Mouse (Mus musculus): ENCODE data around the gene Elane.

Gene Elane

DNA sequence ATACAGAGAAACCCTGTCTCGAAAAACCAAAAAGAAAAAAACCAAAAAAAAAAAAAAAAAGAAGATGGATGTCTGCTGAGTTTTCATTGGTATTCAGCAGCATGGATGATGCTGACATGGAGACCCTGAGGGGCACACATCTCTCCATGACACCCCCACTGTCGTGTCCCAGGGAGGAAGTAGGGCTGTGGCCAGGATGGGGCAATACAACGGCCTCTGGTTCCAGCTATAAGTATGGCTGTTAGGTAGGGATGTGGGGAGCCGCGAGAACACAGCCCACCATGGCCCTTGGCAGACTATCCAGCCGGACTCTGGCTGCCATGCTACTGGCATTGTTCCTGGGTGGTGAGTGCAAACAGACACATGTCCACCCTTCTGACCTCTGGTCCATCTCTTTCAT is at the start of gene Elane:
Elane (plus strand) TSS at position 194 of the 400 bp plus-strand sequence.
- DNase-seq, result no peak

DNA sequence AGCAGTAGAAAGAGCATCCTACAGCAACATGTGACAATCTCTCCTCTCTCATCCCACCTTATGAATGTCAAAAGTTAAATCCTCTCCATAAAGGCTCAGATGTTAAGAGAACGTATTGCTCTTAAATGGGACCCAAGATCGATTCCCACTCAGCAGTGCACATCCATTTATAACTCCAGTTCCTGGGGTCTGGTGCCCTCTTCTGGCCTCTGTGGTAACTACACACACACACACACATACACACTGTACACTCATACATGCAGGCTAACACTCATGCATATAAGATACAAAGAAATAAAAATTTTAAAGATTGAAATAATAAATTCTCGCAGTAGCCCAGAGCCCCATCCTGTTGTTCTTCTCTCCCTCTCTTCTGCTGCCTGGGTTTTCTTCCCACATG is 49.1 kb upstream of the Elane start:
- DNase-seq, result no peak

DNA sequence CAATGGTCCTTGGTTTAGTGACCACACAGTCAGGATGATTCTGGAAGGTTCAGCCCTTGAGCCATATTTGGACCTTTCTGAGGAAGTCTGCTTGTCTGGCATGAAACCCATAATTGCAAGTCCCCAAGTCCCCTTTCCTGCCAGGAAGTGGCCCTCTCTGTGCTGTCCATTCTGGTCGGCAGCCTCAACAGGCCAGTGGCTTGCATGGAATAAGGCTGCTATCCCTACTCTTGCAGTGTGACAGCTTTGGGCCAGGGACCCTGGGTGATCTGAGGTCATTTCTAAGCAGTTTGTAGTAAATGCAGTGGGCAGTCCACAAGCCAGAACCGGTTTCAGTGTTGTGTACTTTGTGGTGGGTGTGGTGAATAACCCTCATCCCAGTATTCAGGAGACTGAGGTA is 47.9 kb upstream of the Elane start:
- no peak for DNase-seq

DNA sequence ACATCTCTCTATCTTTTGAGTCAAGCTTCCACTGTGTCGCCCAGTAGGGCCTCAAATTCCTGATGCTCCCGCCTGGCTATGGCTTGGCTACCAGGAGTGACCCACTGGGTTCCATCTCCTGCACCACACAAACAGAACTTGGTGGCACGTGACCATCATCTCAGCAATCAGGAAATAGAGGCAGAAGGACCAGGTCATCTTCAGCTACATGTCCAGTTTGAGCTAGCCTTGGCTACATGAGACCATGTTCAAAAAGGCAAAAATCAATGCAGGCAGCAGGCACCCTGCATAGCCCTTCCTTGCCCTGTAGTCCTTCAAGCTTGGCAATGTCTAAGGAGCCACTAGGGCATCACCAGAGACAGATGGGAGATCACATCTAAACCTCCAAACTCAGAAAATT is 46.0 kb upstream of the Elane start:
- DNase-seq, result no peak

DNA sequence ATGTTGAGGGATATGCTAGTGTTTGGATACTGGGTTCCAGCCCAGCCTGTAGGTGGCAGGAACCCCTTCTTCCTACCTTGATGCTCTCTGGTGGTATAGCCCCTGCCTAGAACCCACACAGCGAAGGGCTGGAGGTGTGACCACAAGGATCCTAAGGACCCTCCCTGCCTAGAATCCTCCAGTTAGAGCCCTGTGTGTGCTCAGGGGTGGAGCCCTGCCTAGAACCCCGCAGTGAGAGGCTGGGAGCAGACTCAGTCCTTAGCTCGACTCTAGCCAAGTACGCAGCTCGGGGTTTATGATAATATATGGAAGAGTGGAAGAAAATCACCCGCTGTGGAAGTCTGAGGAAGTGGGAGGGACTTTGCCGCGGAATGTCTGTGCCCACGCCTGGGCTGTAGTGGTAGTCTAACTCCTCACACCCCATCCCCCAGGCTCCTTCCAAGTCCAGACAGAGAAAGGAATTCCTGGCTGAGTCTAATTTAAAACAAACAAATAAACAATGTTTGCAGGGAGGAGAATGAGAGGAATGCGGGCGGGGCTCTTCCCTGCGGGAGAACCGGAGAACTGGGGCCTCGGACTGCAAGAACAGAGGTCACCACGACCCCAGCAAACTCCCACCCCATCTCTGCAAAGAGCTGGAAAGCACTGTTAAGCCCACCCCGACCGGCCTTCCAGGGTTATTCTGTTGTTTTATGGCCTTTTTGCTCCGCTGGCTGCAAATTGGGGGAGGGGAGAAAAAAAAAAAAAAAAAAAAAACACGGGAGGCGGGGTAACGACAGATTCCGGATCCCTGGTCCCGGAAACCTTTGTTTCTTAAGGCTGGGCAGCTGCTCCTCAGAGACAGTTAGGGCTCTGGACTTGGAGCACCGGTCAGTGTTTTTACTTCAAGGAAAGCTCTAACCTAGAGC is 45.1 kb upstream of the Elane start:
- peak; percentile 85 for DNase-seq

DNA sequence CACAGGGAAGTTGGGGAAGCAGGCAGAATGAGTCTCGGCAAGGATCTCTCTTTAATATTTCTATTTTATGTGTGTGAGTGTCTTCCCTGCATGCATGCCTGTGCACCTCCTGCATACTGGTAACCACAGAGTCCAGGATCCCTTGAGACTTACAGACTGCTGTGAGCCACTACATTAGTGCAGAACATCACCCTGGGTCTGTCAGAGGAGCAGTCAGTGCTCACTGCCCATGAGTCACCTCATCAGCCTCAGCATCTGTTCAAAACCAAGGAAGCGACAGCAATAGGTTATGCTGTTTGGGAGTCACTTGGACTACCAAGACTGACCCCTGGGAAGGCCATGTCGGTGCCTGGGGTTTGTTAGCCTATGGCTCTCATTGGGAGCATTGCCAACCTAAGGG is 43.7 kb upstream of the Elane start:
- DNase-seq, result no peak

DNA sequence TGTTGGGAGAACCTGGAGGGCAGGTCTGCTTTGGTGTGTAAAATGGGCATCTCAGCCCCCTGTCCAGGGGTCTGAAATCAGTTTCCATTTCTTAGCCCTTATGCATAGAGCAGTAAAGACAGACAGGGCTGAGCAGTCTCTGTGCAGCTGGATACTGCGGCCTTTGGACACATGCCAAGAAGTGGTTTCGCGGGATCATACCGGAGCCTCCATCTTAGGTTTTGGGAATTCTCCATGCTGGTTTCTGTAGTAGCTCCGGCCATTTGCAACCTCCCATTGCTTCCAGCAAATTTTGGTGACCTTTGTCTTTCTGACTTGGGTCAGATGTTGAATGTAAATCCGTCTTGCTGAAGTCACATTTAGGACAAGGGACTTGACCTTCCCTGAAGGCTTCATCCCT is 42.6 kb upstream of the Elane start:
- DNase-seq, result no peak

DNA sequence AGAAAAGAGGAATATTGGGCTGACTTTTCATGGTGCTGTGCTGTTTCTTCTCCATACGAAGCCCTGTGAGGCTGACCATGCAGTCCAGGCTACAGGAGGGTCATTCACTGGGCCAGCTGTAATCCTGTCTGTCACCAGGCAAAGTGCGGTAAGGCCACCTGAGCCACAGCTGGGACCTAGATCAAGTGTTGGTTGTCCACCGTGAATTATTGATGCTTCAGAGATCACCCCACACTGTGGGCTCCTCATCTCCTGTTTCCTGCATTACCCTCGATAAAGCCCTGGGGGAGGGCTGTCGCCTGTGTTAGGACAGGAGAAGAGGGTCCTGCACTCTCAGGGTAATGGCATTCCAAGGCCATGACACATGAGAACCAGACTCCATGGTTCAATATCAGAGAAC is 39.5 kb upstream of the Elane start:
- DNase-seq, result no peak

DNA sequence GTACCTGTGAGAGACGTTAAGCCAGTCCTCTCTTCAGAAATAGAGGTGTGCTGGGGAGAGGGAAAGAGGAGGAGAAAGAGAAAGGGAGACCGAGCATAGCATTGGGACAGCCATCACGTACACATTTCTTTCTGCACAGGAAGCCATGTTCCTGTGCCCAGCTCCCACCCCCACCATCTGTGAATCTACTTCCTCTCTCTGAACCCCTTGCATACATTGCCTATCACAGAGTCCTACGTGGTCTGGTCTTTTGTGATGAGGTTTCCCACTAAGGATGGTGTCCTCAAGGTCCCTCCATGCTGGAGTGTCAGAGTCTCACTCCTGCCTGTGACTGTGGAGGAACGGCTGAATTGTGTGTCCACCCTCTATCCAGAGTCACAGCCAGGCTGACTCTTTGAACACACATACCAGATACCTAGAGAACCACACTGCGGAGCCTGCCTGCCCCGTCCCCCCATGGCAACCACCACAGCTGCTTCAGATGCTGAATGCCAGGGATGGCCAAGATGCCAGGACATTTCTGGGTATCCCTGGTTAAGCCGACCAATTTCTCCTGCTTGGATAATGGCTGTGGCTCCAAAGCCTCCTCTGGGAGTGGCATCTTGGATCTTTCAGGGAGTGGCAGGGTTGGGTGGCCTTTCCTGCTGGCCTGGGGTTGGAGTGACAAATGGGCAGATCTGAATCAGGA is 36.0 kb upstream of the Elane start:
- DNase-seq, result no peak

DNA sequence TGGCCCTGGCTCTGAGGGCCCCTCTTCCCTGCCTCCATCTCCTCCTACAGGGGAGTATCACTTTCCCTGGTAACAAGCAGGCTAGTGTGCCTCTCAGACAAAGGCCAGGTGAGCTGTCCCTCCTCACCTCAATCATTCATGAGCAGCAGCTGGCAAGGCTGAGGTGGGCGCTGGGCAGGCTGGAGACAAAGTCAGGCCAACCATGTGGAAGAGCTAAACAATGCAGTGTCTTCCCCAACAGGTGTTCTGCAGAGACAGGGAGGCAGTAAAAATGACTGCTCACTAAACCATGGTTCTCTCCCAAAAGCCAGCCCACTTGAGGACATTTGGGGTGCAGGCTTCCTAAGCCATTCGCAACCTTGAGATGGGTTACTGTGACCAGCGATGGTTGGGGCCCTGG is 34.4 kb upstream of the Elane start:
- DNase-seq, result no peak

DNA sequence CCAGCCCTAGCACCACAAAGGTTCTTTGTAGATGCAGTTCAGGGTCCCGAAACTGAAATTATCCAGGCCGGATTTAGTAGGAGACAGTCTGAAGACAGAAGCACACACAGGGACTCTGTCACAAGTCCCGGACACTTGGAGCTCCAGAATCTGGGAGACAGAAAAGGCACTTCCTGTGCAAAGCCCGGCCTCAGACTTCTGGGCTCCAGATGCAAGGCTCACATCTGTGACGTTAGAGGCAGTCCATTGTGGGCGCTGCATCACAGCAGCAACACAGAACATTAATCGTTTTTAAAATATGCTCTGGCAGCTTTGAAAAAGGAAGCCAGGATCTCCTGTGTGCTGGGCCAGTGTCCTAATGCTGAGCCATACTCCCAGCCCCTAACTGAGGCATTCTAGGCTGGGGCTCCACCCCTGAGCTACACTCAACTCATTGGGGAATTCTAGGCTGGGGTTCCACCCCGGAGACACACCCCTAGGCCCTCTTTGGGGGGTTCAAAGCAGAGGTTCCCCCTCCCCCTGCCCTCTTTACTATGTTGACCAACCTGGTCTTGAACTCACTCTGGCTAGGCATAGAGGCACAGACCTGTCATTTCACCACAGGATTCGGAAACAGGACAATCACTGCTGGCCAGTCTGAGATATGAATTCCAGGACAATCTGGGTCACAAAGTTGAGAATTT is 33.8 kb upstream of the Elane start:
- no peak for DNase-seq

DNA sequence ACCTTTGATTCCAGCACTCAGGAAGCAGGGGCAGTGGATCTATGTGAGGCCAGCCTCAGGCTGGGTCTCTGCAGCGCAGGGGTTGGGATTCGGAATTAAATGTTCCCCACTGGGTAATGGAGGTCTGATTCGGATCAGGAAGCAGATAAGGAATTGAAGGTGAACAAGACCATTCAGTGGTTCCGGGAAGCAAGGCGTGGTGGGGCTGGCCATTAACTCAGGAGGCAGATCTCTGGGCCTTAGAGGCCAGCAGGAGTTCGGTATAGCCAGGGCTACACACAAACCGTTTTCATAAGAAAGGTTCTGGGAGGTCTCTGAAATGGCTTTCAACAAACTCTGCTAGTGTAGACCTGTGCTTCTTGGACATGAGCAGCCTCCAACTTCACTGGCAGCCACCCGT is 33.2 kb upstream of the Elane start:
- no peak for DNase-seq

DNA sequence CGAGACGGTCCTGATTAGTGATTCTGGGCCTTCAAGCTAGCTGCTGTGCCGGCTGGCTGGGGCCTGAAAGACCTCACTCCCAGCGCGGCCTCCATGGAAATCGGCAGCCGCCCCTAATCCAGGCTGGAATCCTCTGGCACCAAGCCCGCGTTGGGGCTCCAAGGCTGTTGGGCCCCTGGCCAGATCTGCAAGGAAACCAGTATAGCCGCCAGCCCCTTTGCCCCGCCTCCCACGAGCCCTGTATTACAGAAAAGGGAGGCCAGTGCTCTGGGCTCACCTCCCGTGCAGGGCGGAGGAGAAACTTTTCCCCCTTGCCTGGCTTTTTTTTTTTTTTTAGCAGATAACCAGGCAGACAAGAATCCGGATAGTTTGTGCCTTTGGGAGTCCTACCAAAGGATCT is 32.7 kb upstream of the Elane start:
- DNase-seq, result peak; percentile 80

DNA sequence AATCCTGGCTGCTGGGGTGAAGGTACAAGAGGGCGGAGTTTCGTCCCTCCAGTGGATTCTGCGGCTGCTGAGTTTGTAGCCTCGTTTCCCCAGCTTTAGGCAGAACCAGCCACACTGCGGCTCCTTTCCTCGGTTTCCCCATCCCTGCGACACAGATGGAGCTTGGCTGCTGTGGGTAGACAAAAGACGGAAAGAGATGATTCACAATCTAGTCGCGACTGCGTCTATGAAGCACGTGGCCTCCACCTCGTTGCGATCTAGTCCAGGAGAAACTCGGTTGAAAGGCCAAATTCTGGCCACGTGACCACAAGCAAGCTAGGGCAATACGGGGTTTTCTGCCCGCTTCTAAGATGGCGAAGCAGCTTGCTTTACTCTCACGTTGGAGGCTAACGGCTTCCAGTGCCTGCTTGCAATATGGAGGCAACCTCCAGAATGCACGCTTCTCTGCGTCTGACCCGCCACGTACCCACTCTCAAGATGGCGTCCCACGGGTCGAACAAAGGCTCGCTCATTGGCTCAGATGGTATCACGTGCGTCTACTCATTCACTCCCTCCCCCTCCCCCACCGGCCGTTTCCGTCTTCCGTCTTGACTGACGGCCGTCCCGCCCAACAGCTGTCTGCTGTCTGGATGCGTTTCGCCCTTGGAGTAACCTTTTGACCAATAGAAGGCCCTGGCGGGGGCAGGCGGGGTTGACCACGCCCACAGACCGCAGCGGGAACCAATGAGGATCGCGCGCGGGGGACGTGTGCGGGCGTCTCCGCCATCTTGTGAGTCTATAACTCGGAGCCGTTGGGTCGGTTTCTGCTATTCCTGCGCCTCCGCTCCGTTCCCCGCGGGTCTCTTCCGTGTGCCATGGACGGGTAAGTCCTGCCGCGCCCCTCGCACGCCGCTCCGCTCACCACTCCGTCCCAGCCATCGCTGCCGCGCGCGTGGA is 31.9 kb upstream of the Elane start, which contains the start of gene Ptbp1:
Ptbp1 (plus strand) TSS at position 568 of the 936 bp plus-strand sequence.
- DNase-seq, result peak; percentile 99

DNA sequence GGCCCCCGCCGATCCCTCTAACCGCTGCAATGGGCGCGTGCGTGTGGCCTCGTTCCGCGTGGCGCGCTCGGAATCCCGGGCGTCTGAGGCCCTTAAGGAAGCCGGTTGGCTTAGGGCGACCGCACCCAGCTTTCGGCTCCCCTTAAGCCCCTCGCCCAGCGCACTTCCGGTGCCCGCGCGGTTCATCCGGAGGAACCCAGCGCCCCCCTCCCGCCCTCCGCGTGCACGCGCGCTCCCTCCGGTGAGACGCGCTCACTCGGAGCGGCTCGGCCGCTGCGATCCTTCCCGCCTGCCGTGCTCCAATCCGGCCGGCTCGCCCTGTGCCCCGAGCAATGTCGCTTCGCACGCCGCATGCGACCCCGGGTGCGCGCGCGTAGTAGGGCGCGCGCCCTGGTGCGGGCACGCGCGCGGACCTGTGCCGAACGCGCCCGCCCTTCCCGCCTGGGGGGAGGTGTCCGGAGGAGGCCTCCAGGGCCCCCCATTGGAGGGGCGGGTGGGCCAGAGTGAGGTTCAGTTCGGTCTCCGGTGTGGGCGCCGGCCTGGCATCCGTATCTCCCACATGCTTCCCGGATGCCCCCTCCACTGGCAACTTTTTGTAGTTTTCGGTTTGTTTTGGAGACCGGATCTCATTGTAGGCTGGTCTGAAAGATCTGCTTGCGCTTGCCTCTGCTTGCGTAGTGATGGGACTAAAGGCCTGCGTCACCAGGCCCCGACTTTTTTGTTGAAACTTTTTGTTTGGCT is 31.1 kb upstream of the Elane start:
- no peak for DNase-seq

DNA sequence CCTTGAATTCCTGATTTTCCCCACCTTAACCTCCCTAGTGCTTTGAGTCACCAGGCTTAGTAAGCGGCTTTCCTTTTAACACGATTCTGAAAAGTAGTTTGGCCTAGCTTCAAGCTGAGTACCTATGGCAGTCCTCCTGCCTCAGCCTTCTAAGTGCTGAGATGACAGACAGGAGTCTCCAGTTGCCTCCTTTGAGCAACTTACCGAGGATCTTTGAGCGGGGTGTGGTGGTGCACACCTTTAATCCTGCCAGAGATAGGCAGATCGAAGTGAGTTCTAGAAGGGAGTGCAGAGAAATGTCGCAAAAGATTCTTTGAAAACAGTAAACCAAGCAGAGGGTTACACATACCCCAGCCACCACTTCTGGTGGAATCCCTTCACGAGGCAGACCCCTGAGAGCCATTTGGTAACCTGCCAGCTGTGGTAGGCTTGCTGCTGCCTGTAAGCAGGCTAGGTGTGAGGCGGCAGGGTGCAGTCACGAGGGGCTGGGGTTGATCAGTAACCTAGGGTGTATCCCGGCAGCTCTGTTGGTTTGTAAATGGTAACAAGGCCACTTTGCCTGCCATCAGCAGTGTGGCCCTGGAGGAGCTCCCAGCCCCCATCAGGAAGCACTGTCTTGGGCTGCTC is 30.4 kb upstream of the Elane start:
- DNase-seq, result no peak

DNA sequence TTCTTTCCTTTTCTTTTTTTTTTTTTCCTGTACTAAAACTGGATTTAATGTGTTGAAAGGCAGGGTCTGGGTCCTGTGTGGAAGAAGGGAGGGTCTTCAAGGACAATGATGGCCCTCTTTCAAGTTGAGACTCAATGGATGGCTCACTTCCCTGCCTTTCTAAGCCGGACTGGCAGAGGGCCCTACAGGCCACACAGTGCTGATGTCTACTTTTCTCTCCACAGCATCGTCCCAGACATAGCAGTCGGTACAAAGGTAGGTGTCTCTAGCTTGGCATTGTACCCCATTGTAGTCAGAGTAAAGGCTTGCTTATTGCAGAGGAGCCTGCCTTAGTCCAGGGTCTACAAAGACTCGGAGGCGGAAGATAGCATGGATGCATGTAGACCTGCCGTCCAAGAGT is 29.8 kb upstream of the Elane start:
- DNase-seq, result no peak

DNA sequence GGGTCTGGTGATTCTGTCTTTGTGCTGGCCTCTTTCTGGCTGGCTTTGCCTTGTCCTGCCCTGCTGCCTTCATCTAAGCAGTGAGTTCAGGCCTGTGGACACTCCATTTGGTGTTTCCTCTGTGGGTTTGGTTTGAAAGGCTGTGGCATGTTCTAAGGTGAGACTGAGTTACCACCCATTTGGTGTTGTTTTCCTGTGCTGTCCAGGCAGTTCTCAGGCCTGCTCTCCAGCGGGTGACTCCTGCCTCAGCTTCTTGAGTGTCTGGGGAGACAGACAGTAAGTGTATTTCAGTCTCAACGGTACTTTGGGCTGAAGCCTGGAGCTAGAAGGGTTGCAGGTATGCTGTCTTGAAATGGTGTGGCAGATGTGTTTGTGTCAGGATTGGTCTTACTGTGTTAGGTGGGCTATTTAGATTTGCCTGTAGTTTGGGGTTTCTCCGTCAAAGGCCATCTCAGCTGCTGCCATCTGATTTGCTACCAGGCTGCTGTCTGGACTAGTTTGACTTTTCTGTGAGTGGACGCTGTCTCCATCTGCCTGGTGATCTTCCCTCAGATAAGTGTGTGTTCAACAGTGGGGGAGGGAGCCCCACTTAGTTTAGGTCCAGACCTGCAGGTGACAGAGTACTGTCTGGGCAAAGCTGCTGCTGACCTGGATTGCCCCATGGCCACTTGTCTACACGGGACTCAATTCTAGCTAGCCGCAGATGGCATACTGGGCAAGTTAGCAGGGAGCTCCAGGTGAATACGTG is 29.2 kb upstream of the Elane start:
- no peak for DNase-seq

DNA sequence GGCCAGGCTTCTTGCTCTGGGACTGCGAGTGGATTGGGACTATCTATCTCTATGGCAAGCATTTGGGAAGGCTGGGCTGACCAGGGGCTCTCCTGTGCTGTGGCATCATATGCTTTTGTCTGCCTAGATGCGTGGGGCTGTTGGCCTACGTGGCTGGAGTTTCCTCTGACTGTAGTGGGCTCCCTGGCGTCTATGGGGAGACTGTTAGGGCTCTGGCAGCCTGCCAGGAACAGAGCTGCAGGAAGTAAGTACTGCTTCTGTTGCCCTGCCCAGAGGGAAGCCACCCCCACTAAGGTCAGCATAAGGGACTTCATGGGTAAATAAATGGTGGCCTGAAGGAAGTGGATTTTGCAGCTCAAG is 28.6 kb upstream of the Elane start:
- DNase-seq, result no peak

DNA sequence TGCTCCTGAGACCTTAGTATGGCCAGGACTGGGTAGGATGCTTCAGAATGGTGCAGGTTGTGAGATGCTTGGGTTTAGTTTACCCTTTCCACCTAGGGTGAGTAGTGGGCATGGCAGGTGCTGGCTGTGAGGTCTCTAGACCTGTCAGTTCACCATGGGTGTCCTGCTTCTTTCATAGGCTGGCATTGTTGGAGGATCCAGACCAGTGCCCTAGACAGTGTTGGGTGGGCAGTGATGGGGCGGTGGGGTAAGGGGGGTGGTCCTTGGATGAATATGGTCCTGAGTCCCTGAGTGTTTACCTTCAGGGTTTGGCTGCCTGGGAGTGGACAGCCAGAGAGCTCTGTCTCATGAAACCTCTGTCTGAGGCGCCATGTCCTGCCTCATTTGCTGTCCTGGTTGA is 28.2 kb upstream of the Elane start:
- DNase-seq, result no peak

All from right cerebral cortex, adult 18-20 months (tissue).